Mouse (Mus musculus) heart, postnatal 0 days (tissue): ENCODE data around the gene Gm42906.

Experiments used
- CTCF ChIP-seq: IDR thresholded peaks from 2 replicates; pipeline ENCODE4 v1.5.1; 2016; ENCODE audit warnings: antibody characterized with exemption, control low read depth, low read depth
- EP300 ChIP-seq: IDR thresholded peaks from 2 replicates; pipeline ENCODE4 v1.6.1; 2016; ENCODE audit warnings: antibody characterized with exemption, low read depth

- TF ChIP-seq CTCF (no peak), EP300 (no peak)
These were observed 259.8 kb downstream of the Gm42906 start for GRCm38 (mm10) chr5:151168191-151168590.
